Mouse (Mus musculus) liver, embryonic 11.5 days (tissue): Measurements from ENCODE around the gene Lman2l. TPM values are rescaled to one million over a fixed set of nuclear protein-coding genes. Genes with fewer than 3 reads are reported as not detected.

Source experiments
- ATAC-seq: fragments of 200-750 bp; cut with Nextera tagmentation; replicated peaks from 2 replicates; pipeline ENCODE4 v1.8.0; 2017; ENCODE audit warnings: moderate number of reproducible peaks, mild to moderate bottlenecking, moderate TSS enrichment, moderate library complexity; ENCODE audit not compliant: low FRiP score
- DNase-seq: peaks from one replicate; pipeline ENCODE4 v3.0.0-alpha.2; 2017; ENCODE audit warnings: low spot score
- H3K27ac ChIP-seq: fragments of 300-500 bp; sonication (generic); 2 replicates; pipeline ENCODE4 v1.5.1; 2014; ENCODE audit warnings: mild to moderate bottlenecking, low read depth, low read length, control low read depth
- H3K27me3 ChIP-seq: fragments of 300-500 bp; sonication (generic); replicated peaks from 2 replicates; pipeline ENCODE4 v1.6.1; 2014; ENCODE audit warnings: low read length, mixed read lengths; ENCODE audit not compliant: control insufficient read depth, insufficient read depth
- H3K36me3 ChIP-seq: fragments of 300-500 bp; sonication (generic); 2 replicates; pipeline ENCODE4 v1.6.1; 2014; ENCODE audit warnings: mild to moderate bottlenecking, low read length, moderate library complexity, mixed read lengths; ENCODE audit not compliant: control insufficient read depth, insufficient read depth
- H3K4me1 ChIP-seq: fragments of 300-500 bp; sonication (generic); replicated peaks from 2 replicates; pipeline ENCODE4 v1.6.1; 2014; ENCODE audit warnings: low read length, mixed read lengths; ENCODE audit not compliant: control insufficient read depth, insufficient read depth
- H3K4me2 ChIP-seq: fragments of 300-500 bp; sonication (generic); 2 replicates; pipeline ENCODE4 v1.6.1; 2014; ENCODE audit warnings: mild to moderate bottlenecking, control low read depth, moderate library complexity
- H3K4me3 ChIP-seq: fragments of 300-500 bp; sonication (generic); 2 replicates; pipeline ENCODE4 v1.5.1; 2014; ENCODE audit warnings: low read depth, low read length, control low read depth
- H3K9ac ChIP-seq: fragments of 300-500 bp; sonication (generic); 2 replicates; pipeline ENCODE4 v1.6.1; 2014; ENCODE audit warnings: low read depth, low read length, control low read depth
- H3K9me3 ChIP-seq: fragments of 300-500 bp; sonication (generic); 2 replicates; pipeline ENCODE4 v1.6.1; 2016; ENCODE audit warnings: low read length, inconsistent platforms, mixed read lengths; ENCODE audit not compliant: control insufficient read depth
- WGBS: fragments of 180-500 bp; shearing (Covaris S2); extraction: QIAGEN DNeasy Blood & Tissue Kit; methylation state at CpG from one replicate; pipeline ENCODE4 v1.1.7; 2014; 5-methylcytosine and 5-hydroxymethylcytosine counted together
- polyA plus RNA-seq: library from polyadenylated mRNA; unstranded; fragments of >200 nt; fragmentation: Nextera tagmentation; extraction: Ambion mirVana; gene quantifications from 2 replicates; pipeline ENCODE4 v1.2.1, GENCODE M21; 2014

Gene Lman2l
- polyA plus RNA-seq, 1 experiment from 2014 or later = 18.1 TPM

DNA sequence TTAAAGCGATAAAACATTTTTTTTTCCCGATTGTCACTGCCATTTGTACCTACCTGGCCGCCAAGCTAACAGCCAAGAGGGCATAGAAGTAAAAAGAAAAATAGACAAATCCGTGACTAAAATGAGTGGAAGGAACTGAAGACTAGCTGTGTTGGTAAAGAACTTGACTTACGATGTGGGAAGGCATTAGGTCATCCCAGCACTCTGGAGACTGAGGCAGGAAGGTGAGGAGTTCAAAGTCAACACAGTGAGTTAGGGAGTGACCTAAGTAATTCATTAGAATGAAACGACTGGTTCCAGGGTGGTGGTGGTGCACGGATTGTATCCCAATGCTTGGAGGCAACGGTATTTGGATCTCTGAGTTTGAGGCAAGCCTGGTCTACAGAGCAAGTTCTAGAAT lies 437 bp upstream of the Lman2l start:
- H3K4me1 ChIP-seq = 0 out of 2 replicates have a peak, but pooled peaks cover 3% of the 10 kb centered on the region
- H3K9ac ChIP-seq = no peak overlapping the region
- no peaks in the 10 kb centered on the region for H3K9me3 ChIP-seq
- DNase-seq = no peak
- WGBS = 42% methylated on average over 8 of the region's 8 CpGs
- H3K4me3 ChIP-seq = peak overlapping the region; percentile 82
- peak overlapping the region; percentile 38 for H3K4me2 ChIP-seq
- no peaks in the 10 kb centered on the region for H3K36me3 ChIP-seq
- no peaks in the 10 kb centered on the region for H3K27me3 ChIP-seq
- no peak for ATAC-seq
- no peak overlapping the region for H3K27ac ChIP-seq

DNA sequence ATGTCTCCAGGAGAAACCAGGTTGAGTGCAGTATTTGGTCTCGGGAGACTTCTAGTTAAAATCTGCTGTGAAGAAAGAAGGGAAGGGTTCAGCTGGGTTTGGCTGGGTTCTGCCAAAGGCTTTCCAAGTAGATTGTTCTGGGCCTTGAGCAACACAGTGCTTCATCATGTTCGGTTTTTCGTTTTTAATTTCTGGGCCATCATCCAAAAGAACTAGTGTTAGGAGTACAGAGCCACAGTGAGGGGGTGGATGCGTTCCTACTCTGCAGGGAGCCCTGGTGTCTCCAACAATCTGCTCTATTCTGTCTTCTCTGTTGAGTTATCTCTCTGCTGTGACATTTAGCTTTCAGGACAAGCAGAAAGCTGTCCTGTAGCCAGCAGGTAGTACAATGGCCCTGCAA lies 4.0 kb downstream of the Lman2l start:
- ATAC-seq (no peak), DNase-seq (no peak)
- Histone ChIP-seq H3K27ac (no peak overlapping the region), H3K4me3 (no peak overlapping the region), H3K36me3 (peaks cover 11% of the 10 kb centered on the region), H3K9ac (no peak overlapping the region), H3K27me3 (no peaks in the 10 kb centered on the region), H3K9me3 (no peaks in the 10 kb centered on the region), H3K4me1 (0 out of 2 replicates have a peak, but pooled peaks cover 3% of the 10 kb centered on the region), H3K4me2 (no peak overlapping the region)
- 90% methylated on average over 4 of the region's 4 CpGs for WGBS

DNA sequence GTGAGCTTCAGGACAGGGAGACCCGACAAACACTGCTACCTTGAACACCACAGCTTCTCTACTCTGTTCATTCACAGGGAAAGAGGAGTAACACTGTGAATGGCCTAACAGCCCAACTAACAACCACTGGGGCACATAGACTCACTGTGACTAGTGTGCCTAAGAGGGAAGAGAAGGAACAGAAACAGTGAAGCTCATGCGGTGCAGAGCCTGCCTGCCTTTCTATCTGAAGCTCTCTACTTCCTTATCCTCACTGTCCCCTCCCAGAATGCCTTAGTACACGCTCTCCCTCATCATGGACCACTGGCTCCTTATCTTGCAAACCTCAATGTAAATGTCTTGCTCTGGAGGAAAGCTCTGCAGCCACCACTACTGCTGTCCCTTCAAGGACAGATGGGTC lies 7.8 kb downstream of the Lman2l start:
- Histone ChIP-seq H3K27ac (no peak overlapping the region), H3K9me3 (no peaks in the 10 kb centered on the region), H3K4me1 (no peaks in the 10 kb centered on the region), H3K36me3 (peaks cover 18% of the 10 kb centered on the region), H3K27me3 (no peaks in the 10 kb centered on the region), H3K9ac (no peak overlapping the region), H3K4me3 (no peak overlapping the region), H3K4me2 (no peak overlapping the region)
- no peak for DNase-seq
- no peak for ATAC-seq
- WGBS = 80% methylated on average over 3 of the region's 3 CpGs

DNA sequence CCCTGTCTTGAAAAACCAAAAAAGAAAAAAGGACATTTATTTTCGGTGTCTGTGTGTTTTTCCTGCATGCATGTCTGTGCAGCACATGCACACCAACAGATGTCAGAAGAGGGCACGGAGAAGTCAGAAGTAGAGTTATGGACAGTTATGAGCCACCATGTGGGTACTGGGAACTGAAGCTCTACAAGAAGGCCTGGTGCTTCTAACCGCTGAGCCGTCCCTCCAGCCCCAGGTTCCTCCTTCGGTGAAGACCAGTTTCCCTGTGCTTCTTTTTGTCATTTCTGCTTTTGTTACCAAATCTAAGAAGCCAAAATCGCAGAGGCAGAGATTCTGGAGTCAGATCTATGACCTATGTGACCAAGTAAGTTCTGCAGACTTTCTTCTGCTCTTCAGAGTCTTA lies 8.6 kb downstream of the Lman2l start:
- no peak for ATAC-seq
- WGBS = 89% methylated on average over 6 of the region's 6 CpGs
- Histone ChIP-seq H3K4me1 (no peaks in the 10 kb centered on the region), H3K4me3 (no peak overlapping the region), H3K9me3 (no peaks in the 10 kb centered on the region), H3K27ac (no peak overlapping the region), H3K27me3 (no peaks in the 10 kb centered on the region), H3K4me2 (no peak overlapping the region), H3K36me3 (peaks cover 18% of the 10 kb centered on the region), H3K9ac (no peak overlapping the region)
- DNase-seq = no peak

DNA sequence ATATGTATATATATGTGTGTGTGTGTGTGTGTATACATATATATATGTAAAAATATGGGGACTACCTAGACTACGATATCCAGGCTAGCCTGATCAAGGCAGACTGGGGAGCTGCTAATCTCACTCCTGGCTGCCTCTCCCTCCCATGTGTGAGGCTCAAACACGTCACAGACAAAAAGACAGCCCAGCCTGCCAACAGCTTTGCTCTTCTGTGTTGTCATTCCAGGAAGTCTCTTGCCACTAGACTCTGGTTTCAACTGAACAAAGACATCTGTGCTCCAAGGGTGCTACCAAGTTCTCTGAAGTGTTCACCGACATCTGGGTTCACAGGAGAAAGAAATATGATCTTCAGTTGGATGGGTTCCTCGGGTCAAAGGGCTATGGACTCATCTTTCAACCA lies 10.0 kb downstream of the Lman2l start:
- no peak overlapping the region for H3K9ac ChIP-seq
- ATAC-seq = no peak
- H3K27ac ChIP-seq = no peak overlapping the region
- no peaks in the 10 kb centered on the region for H3K27me3 ChIP-seq
- WGBS = 83% methylated on average over 4 of the region's 4 CpGs
- DNase-seq = no peak
- peaks cover 20% of the 10 kb centered on the region for H3K36me3 ChIP-seq
- no peaks in the 10 kb centered on the region for H3K4me1 ChIP-seq
- no peak overlapping the region for H3K4me2 ChIP-seq
- no peaks in the 10 kb centered on the region for H3K9me3 ChIP-seq
- H3K4me3 ChIP-seq = no peak overlapping the region

DNA sequence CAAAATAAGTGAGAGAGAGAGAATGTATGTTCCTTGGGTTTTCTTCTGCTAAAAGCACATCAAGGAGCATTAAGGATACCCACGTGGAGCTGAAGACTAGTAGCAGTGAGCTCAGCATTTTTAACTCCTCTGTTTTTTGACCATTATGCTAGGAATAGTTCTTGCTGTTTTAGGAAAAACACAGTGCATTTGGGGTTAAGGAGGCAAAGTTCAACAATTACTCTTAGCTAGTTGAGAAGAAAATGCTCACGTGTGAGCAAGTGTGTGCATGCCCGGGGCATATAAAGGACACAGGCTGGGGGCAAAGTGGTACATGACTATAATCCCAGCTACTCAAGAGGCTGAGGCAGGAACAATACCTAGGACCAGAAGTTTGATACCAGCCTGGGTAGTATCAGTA lies 11.5 kb downstream of the Lman2l start:
- Histone ChIP-seq H3K27me3 (no peaks in the 10 kb centered on the region), H3K4me1 (no peaks in the 10 kb centered on the region), H3K9me3 (no peaks in the 10 kb centered on the region), H3K9ac (no peak overlapping the region), H3K4me2 (no peak overlapping the region), H3K4me3 (no peak overlapping the region), H3K27ac (no peak overlapping the region), H3K36me3 (peaks cover 26% of the 10 kb centered on the region)
- DNase-seq (no peak), ATAC-seq (no peak)
- WGBS = 93% methylated on average over 3 of the region's 3 CpGs

DNA sequence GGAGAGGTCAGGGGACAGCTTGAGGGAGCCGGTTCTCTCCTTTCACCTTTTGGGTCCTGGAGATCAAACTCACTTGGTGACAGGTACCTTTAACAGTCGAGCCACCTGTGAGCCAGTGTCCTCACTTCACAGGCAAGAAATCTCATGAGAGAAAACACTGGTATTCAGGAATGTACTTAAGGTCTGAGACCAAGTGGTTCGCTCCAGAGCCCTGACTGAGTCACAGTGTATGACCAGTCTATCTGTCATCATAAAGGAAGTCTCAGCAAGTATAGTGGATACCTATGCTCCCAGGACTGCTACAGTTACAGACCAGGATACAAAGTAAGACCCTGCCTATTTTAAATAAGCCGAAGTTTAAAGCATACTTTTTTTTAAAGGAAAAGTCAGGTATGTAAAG lies 12.1 kb downstream of the Lman2l start:
- 89% methylated on average over 4 of the region's 4 CpGs for WGBS
- peaks cover 30% of the 10 kb centered on the region for H3K36me3 ChIP-seq

DNA sequence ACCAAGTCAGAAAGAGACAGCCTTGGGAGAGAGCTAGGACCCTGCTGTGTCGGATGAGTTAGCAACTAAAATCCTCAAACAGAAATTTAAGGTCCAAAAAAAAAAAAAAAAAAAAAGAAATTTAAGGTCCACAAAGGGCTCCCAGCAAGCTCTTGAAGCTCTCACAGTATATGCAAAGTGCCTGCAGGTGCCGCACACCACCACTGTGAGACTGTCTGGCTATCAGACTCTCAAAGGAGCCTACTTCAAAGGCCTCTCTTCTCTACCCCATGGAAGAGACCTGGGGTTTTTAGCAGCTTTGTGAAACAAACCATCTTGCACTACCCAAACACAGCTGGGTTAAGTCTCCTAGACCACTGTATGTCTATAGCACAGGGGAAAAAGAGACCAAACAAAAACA lies 15.6 kb downstream of the Lman2l start:
- no peaks in the 10 kb centered on the region for H3K9me3 ChIP-seq
- H3K27me3 ChIP-seq = no peaks in the 10 kb centered on the region
- DNase-seq (no peak), ATAC-seq (no peak)
- no peaks in the 10 kb centered on the region for H3K4me1 ChIP-seq
- H3K9ac ChIP-seq = no peak overlapping the region
- H3K4me3 ChIP-seq = no peak overlapping the region
- H3K4me2 ChIP-seq = no peak overlapping the region
- WGBS = 91% methylated on average over 2 of the region's 2 CpGs
- H3K27ac ChIP-seq = no peak overlapping the region
- H3K36me3 ChIP-seq = peaks cover 24% of the 10 kb centered on the region

More for the DNA sequence above, 12.1 kb downstream of the Lman2l start:
- no peak for ATAC-seq
- H3K27ac ChIP-seq = no peak overlapping the region
- H3K4me1 ChIP-seq = no peaks in the 10 kb centered on the region
- H3K9ac ChIP-seq = no peak overlapping the region
- H3K4me2 ChIP-seq = no peak overlapping the region
- H3K27me3 ChIP-seq = no peaks in the 10 kb centered on the region
- H3K4me3 ChIP-seq = no peak overlapping the region
- H3K9me3 ChIP-seq = no peaks in the 10 kb centered on the region
- no peak for DNase-seq

DNA sequence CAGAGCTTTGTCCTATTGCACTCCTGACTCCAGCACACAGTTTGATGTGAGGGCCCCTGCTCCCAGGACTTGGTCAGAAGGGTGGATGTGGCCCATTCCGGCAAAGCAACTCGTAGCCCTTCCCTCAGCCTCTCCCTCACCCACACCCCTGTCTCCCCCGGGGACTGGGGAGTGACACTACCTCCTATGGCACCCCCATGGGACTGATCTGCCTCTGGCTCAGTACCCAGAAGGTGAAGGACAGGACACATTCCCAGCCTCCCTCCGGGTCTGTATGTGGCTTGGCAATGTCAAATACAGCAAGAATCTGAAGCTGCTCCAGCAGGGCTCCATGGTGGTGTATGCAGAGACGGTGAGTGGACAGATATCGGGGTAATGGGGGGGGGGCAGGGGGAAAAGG lies 40.5 kb downstream of the Lman2l start:
- no peaks in the 10 kb centered on the region for H3K36me3 ChIP-seq
- 80% methylated on average over 6 of the region's 6 CpGs for WGBS
- ATAC-seq (no peak), DNase-seq (no peak)
- H3K27me3 ChIP-seq = no peaks in the 10 kb centered on the region
- H3K9me3 ChIP-seq = no peaks in the 10 kb centered on the region
- no peak overlapping the region for H3K27ac ChIP-seq
- H3K4me1 ChIP-seq = no peaks in the 10 kb centered on the region
- no peak overlapping the region for H3K4me3 ChIP-seq
- H3K9ac ChIP-seq = no peak overlapping the region
- no peak overlapping the region for H3K4me2 ChIP-seq
